Mouse (Mus musculus) fat pad, adult 2 months (tissue): ENCODE measurements around the gene Trim56.
"Not testable (repeated sequence)": the region's sequence is repeated elsewhere in the genome, so short reads cannot be mapped to it uniquely, and the experiment has no call there.

ENCODE experiments used
- DNase-seq: peaks from one replicate; pipeline ENCODE4 v3.0.0-alpha.2; 2011; ENCODE audit warnings: low read depth, low spot score; ENCODE audit errors: extremely low read depth

Trim56 gene

GRCm38 (mm10) chr5:137115866-137116847 is at the start of gene Trim56:
Gene Trim56, minus strand, starts transcription at chr5:137116209.
- no peak for DNase-seq

GRCm38 (mm10) chr5:137161853-137162252 is 45.8 kb upstream of the Trim56 start:
- DNase-seq, result no peak

GRCm38 (mm10) chr5:137159461-137159860 is 43.5 kb upstream of the Trim56 start:
- no peak for DNase-seq

GRCm38 (mm10) chr5:137153289-137153688 is 37.3 kb upstream of the Trim56 start:
- no peak for DNase-seq

GRCm38 (mm10) chr5:137152623-137153022 is 36.6 kb upstream of the Trim56 start:
- no peak for DNase-seq

- not testable (repeated sequence) for DNase-seq
Measured at GRCm38 (mm10) chr5:137149272-137149882, 33.4 kb upstream of the Trim56 start, which contains the start of gene Muc3. Gene Muc3, minus strand, starts transcription at chr5:137149322.

GRCm38 (mm10) chr5:137140836-137141235 is 24.8 kb upstream of the Trim56 start:
- DNase-seq, result no peak

GRCm38 (mm10) chr5:137138977-137139376 is 23.0 kb upstream of the Trim56 start:
- DNase-seq, result no peak

GRCm38 (mm10) chr5:137134959-137135358 is 18.9 kb upstream of the Trim56 start:
- no peak for DNase-seq

GRCm38 (mm10) chr5:137131490-137131889 is 15.5 kb upstream of the Trim56 start:
- DNase-seq, result no peak

GRCm38 (mm10) chr5:137129281-137129680 is 13.3 kb upstream of the Trim56 start:
- no peak for DNase-seq

- no peak for DNase-seq
Measured at GRCm38 (mm10) chr5:137123516-137123915, 7.5 kb upstream of the Trim56 start.

- DNase-seq, result no peak
Measured at GRCm38 (mm10) chr5:137122686-137123193, 6.7 kb upstream of the Trim56 start.

GRCm38 (mm10) chr5:137121280-137121679 is 5.3 kb upstream of the Trim56 start:
- no peak for DNase-seq

GRCm38 (mm10) chr5:137118878-137119277 is 2.9 kb upstream of the Trim56 start:
- no peak for DNase-seq

- not testable (repeated sequence) for DNase-seq
Measured at GRCm38 (mm10) chr5:137117994-137118393, 2.0 kb upstream of the Trim56 start.

- DNase-seq, result peak; percentile 42
Measured at GRCm38 (mm10) chr5:137116987-137117386, 978 bp upstream of the Trim56 start.

GRCm38 (mm10) chr5:137114891-137115561 is 983 bp downstream of the Trim56 start:
- DNase-seq, result no peak

GRCm38 (mm10) chr5:137111542-137112408 is 4.2 kb downstream of the Trim56 start:
- no peak for DNase-seq

- no peak for DNase-seq
Measured at GRCm38 (mm10) chr5:137110863-137111262, 5.1 kb downstream of the Trim56 start.
